Mouse (Mus musculus) embryonic facial prominence, embryonic 11.5 days (tissue): ENCODE data around the gene Gm36210. TPM values are rescaled to one million over a fixed set of nuclear protein-coding genes. Genes with fewer than 3 reads are reported as not detected.

Source experiments
- ATAC-seq: fragments of 200-750 bp; cut with Nextera tagmentation; replicated peaks from 2 replicates; pipeline ENCODE4 v1.8.0; 2017; ENCODE audit warnings: low read depth; ENCODE audit not compliant: insufficient number of reproducible peaks, low FRiP score, low TSS enrichment
- DNase-seq: peaks from one replicate; pipeline ENCODE4 v3.0.0-alpha.2; 2015; ENCODE audit warnings: low spot score
- H3K27ac ChIP-seq: fragments of 300-500 bp; sonication (generic); replicated peaks from 2 replicates; pipeline ENCODE4 v1.5.1; 2014; ENCODE audit warnings: mild to moderate bottlenecking, low read depth, low read length, control low read depth
- H3K27me3 ChIP-seq: fragments of 300-500 bp; sonication (generic); 2 replicates; pipeline ENCODE4 v1.6.1; 2014; ENCODE audit warnings: mild to moderate bottlenecking, low read length, moderate library complexity, mixed read lengths; ENCODE audit not compliant: control insufficient read depth, insufficient read depth
- H3K36me3 ChIP-seq: fragments of 300-500 bp; sonication (generic); replicated peaks from 2 replicates; pipeline ENCODE4 v1.6.1; 2014; ENCODE audit warnings: low read depth, mild to moderate bottlenecking, low read length, moderate library complexity, mixed read lengths; ENCODE audit not compliant: control insufficient read depth, insufficient read depth
- H3K4me1 ChIP-seq: fragments of 300-500 bp; sonication (generic); 2 replicates; pipeline ENCODE4 v1.6.1; 2014; ENCODE audit warnings: low read length, mixed read lengths; ENCODE audit not compliant: control insufficient read depth, insufficient read depth
- H3K4me2 ChIP-seq: fragments of 300-500 bp; sonication (generic); 2 replicates; pipeline ENCODE4 v1.6.1; 2014; ENCODE audit warnings: low read depth, mild to moderate bottlenecking, control low read depth, low read length, moderate library complexity
- H3K4me3 ChIP-seq: fragments of 300-500 bp; sonication (generic); 2 replicates; pipeline ENCODE4 v1.5.1; 2014; ENCODE audit warnings: low read depth, low read length, control low read depth
- H3K9ac ChIP-seq: fragments of 300-500 bp; sonication (generic); replicated peaks from 2 replicates; pipeline ENCODE4 v1.6.1; 2014; ENCODE audit warnings: mild to moderate bottlenecking, control low read depth, low read length
- H3K9me3 ChIP-seq: fragments of 300-500 bp; sonication (generic); replicated peaks from 2 replicates; pipeline ENCODE4 v1.6.1; 2016; ENCODE audit warnings: mild to moderate bottlenecking, low read length, inconsistent platforms, mixed read lengths; ENCODE audit not compliant: control insufficient read depth
- WGBS: fragments of 180-500 bp; shearing (Covaris S2); extraction: QIAGEN DNeasy Blood & Tissue Kit; methylation state at CpG from one replicate; pipeline ENCODE4 v1.1.7; 2014; 5-methylcytosine and 5-hydroxymethylcytosine counted together
- polyA plus RNA-seq: library from polyadenylated mRNA; unstranded; fragments of >200 nt; fragmentation: Nextera tagmentation; extraction: Ambion mirVana; gene quantifications from 2 replicates; pipeline ENCODE4 v1.2.1, GENCODE M21; 2014

The Gm36210 gene
- polyA plus RNA-seq, 1 experiment from 2014 or later: 0.27 TPM

- H3K27ac ChIP-seq: no peak overlapping the region
- WGBS: 72% methylated on average over 16 of the region's 16 CpGs
- ATAC-seq: no peak
- H3K4me3 ChIP-seq: no peak overlapping the region
- H3K27me3 ChIP-seq: no peaks in the 10 kb centered on the region
- no peaks in the 10 kb centered on the region for H3K9me3 ChIP-seq
- H3K36me3 ChIP-seq: no peaks in the 10 kb centered on the region
- DNase-seq: no peak
- peak overlapping the region; percentile 39; the same call in 1 of the 2 replicates for H3K9ac ChIP-seq
- peaks cover 23% of the 10 kb centered on the region for H3K4me1 ChIP-seq
- no peak overlapping the region for H3K4me2 ChIP-seq
These were observed 20.5 kb upstream of the Gm36210 start for GRCm38 (mm10) chr7:4926849-4927248.

GRCm38 (mm10) chr7:4925441-4926381 lies 19.4 kb upstream of the Gm36210 start, which contains the start of gene Ssc5d:
Gene Ssc5d (plus strand): TSS chr7:4925785.
- peak within 1 kb of the TSS; percentile 87 for H3K27ac ChIP-seq
- H3K9me3 ChIP-seq: no peaks in the 10 kb centered on the region
- no peaks in the 10 kb centered on the region for H3K27me3 ChIP-seq
- H3K4me1 ChIP-seq: peaks cover 25% of the 10 kb centered on the region
- no peak within 1 kb of the TSS; the same call in 1 of the 2 replicates for H3K4me3 ChIP-seq
- ATAC-seq (peak; percentile 42), DNase-seq (peak; percentile 38)
- WGBS: 3% methylated on average over 6 of the region's 6 CpGs
- no peak within 1 kb of the TSS; the same call in 1 of the 2 replicates for H3K4me2 ChIP-seq
- peak within 1 kb of the TSS; percentile 15 for H3K9ac ChIP-seq
- H3K36me3 ChIP-seq: no peaks in the 10 kb centered on the region; the same call in 1 of the 2 replicates

GRCm38 (mm10) chr7:4924891-4925301 lies 18.6 kb upstream of the Gm36210 start:
- Histone ChIP-seq H3K27ac (peak overlapping the region; percentile 87), H3K9me3 (no peaks in the 10 kb centered on the region), H3K9ac (peak overlapping the region; percentile 5), H3K4me1 (peaks cover 25% of the 10 kb centered on the region), H3K4me2 (no peak overlapping the region), H3K4me3 (no peak overlapping the region), H3K27me3 (no peaks in the 10 kb centered on the region), H3K36me3 (peaks cover 4% of the 10 kb centered on the region)
- DNase-seq (peak; percentile 59), ATAC-seq (no peak)
- 3% methylated on average over 3 of the region's 4 CpGs for WGBS

GRCm38 (mm10) chr7:4924483-4924882 lies 18.2 kb upstream of the Gm36210 start:
- 4% methylated on average over 4 of the region's 4 CpGs for WGBS
- Histone ChIP-seq H3K27me3 (no peaks in the 10 kb centered on the region), H3K27ac (peak overlapping the region; percentile 87), H3K9me3 (no peaks in the 10 kb centered on the region), H3K4me1 (peaks cover 25% of the 10 kb centered on the region), H3K4me2 (peak overlapping the region; percentile 53), H3K36me3 (peaks cover 8% of the 10 kb centered on the region), H3K9ac (peak overlapping the region; percentile 68), H3K4me3 (peak overlapping the region; percentile 21)
- ATAC-seq (no peak), DNase-seq (peak; percentile 28)

- WGBS: 4% methylated on average over 37 of the region's 37 CpGs
- Histone ChIP-seq H3K27me3 (no peaks in the 10 kb centered on the region), H3K9ac (peak overlapping the region; percentile 68), H3K4me3 (peak overlapping the region; percentile 21), H3K36me3 (peaks cover 8% of the 10 kb centered on the region), H3K27ac (peak overlapping the region; percentile 87), H3K4me2 (peak overlapping the region; percentile 53), H3K9me3 (no peaks in the 10 kb centered on the region), H3K4me1 (peaks cover 25% of the 10 kb centered on the region)
- DNase-seq (peak; percentile 59), ATAC-seq (no peak)
These were observed 17.5 kb upstream of the Gm36210 start for GRCm38 (mm10) chr7:4923586-4924364.

GRCm38 (mm10) chr7:4922931-4923565 lies 16.7 kb upstream of the Gm36210 start:
- peak; percentile 91 for DNase-seq
- Histone ChIP-seq H3K4me3 (peak overlapping the region; percentile 23), H3K27me3 (no peaks in the 10 kb centered on the region), H3K9me3 (no peaks in the 10 kb centered on the region), H3K36me3 (peaks cover 8% of the 10 kb centered on the region), H3K9ac (peak overlapping the region; percentile 50), H3K4me2 (peak overlapping the region; percentile 53), H3K4me1 (peaks cover 25% of the 10 kb centered on the region), H3K27ac (peak overlapping the region; percentile 87)
- ATAC-seq: peak; percentile 11
- WGBS: under 1% methylated on average over 14 of the region's 14 CpGs

- under 1% methylated on average over 14 of the region's 14 CpGs for WGBS
- Histone ChIP-seq H3K9ac (peak overlapping the region; percentile 50), H3K4me1 (peaks cover 25% of the 10 kb centered on the region)
These were observed 16.2 kb upstream of the Gm36210 start for GRCm38 (mm10) chr7:4922508-4922907.

More at GRCm38 (mm10) chr7:4922508-4922907, 16.2 kb upstream of the Gm36210 start:
- H3K27me3 ChIP-seq: no peaks in the 10 kb centered on the region
- peak; percentile 21 for ATAC-seq
- peak overlapping the region; percentile 53 for H3K4me2 ChIP-seq
- H3K4me3 ChIP-seq: peak overlapping the region; percentile 23
- DNase-seq: peak; percentile 90
- H3K9me3 ChIP-seq: no peaks in the 10 kb centered on the region
- H3K36me3 ChIP-seq: peaks cover 8% of the 10 kb centered on the region
- peak overlapping the region; percentile 87 for H3K27ac ChIP-seq
